Mouse (Mus musculus) stomach, embryonic 15.5 days (tissue): ENCODE measurements at regions not wholly inside any gene's neighbourhood (a gene's known extent, or its start where the extent isn't known, plus 50 kb on each side); places are given as distances from the start of the nearest gene placed in this dataset.

Source experiments
- ATAC-seq: fragments of 200-750 bp; cut with Nextera tagmentation; 2 replicates; pipeline ENCODE4 v1.8.0; 2017; ENCODE audit warnings: low read depth, moderate number of reproducible peaks, moderate TSS enrichment; ENCODE audit not compliant: insufficient read depth, low FRiP score
- H3K27ac ChIP-seq: fragments of 300-500 bp; sonication (generic); 2 replicates; pipeline ENCODE4 v1.5.1; 2015; ENCODE audit warnings: mild to moderate bottlenecking, inconsistent platforms
- H3K27me3 ChIP-seq: fragments of 300-500 bp; sonication (generic); replicated peaks from 2 replicates; pipeline ENCODE4 v1.6.1; 2015; ENCODE audit warnings: inconsistent platforms
- H3K36me3 ChIP-seq: fragments of 300-500 bp; sonication (generic); 2 replicates; pipeline ENCODE4 v1.6.1; 2015; ENCODE audit warnings: inconsistent platforms
- H3K4me1 ChIP-seq: fragments of 300-500 bp; sonication (generic); 2 replicates; pipeline ENCODE4 v1.6.1; 2015; ENCODE audit warnings: inconsistent platforms
- H3K4me2 ChIP-seq: fragments of 300-500 bp; sonication (generic); 2 replicates; pipeline ENCODE4 v1.6.1; 2015; ENCODE audit warnings: mild to moderate bottlenecking, inconsistent platforms
- H3K4me3 ChIP-seq: fragments of 300-500 bp; sonication (generic); replicated peaks from 2 replicates; pipeline ENCODE4 v1.5.1; 2015; ENCODE audit warnings: inconsistent platforms
- H3K9ac ChIP-seq: fragments of 300-500 bp; sonication (generic); 2 replicates; pipeline ENCODE4 v1.6.1; 2015; ENCODE audit warnings: inconsistent platforms
- H3K9me3 ChIP-seq: fragments of 300-500 bp; sonication (generic); 2 replicates; pipeline ENCODE4 v1.6.1; 2016; ENCODE audit warnings: inconsistent platforms
- WGBS: fragments of 180-500 bp; shearing (Covaris S2); methylation state at CpG from one replicate; pipeline ENCODE4 v1.1.7; 2015; 5-methylcytosine and 5-hydroxymethylcytosine counted together

- no peak overlapping the region for H3K27ac ChIP-seq
Measured at GRCm38 (mm10) chr7:71190161-71190711, 161.0 kb downstream of the Gm10295 start.

GRCm38 (mm10) chr7:71189757-71190156 is 161.5 kb downstream of the Gm10295 start:
- WGBS, result 77% methylated on average over 6 of the region's 6 CpGs
- Histone ChIP-seq H3K4me1 (no peaks in the 10 kb centered on the region; the same call in 1 of the 2 replicates), H3K27me3 (no peaks in the 10 kb centered on the region), H3K9ac (no peak overlapping the region), H3K9me3 (no peaks in the 10 kb centered on the region), H3K4me2 (no peak overlapping the region), H3K27ac (no peak overlapping the region), H3K36me3 (no peaks in the 10 kb centered on the region), H3K4me3 (no peak overlapping the region)
- ATAC-seq, result no peak

More at GRCm38 (mm10) chr7:71190161-71190711, 161.0 kb downstream of the Gm10295 start:
- no peaks in the 10 kb centered on the region; the same call in 1 of the 2 replicates for H3K4me1 ChIP-seq
- H3K27me3 ChIP-seq, result no peaks in the 10 kb centered on the region
- ATAC-seq, result no peak
- 81% methylated on average over 12 of the region's 12 CpGs for WGBS
- no peaks in the 10 kb centered on the region for H3K36me3 ChIP-seq
- H3K4me3 ChIP-seq, result no peak overlapping the region
- no peak overlapping the region for H3K4me2 ChIP-seq
- no peaks in the 10 kb centered on the region for H3K9me3 ChIP-seq
- no peak overlapping the region for H3K9ac ChIP-seq

DNA sequence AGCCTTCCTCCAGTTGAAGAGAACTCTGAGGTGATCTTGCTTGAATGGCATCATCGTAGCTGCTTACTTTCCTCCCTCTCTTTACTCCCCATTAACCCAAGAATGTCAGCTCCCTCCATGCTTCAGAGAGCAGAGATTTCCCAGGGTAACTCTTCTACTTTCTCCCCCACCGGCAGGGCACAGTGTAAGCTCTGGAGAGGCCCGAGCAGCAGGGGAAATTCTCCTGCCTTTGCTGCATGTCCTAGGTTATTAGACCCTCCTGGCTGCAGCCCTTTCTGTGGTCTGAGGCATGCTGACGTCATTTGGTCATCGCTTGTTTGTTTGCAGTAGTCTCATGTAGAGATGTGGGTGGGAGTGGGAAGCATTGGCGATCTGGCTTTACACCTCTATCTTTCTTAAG is 163.2 kb downstream of the Gm10295 start:
- WGBS, result 11% methylated on average over 6 of the region's 6 CpGs
- no peak overlapping the region for H3K27ac ChIP-seq
- no peak for ATAC-seq

DNA sequence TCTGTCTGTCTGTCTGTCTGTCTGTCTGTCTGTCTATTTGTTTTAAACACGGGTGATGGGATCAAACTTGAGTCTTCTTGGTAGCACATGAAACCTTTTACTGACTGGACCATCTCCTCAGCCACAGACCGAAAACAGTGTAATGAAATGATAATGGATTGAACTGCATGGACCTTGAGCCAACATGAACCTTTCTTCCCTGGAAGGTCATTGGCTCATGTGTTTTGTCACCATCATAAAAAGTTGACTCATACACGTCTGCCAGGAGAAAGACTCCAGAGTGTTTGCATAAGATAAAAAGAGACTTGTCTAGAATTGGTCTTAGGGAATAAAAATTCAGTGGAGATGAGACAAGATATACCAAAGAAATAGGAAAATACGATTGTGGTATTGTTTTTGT is 176.4 kb downstream of the Gm10295 start:
- no peak overlapping the region for H3K27ac ChIP-seq
- ATAC-seq, result no peak
- H3K9me3 ChIP-seq, result no peaks in the 10 kb centered on the region
- no peaks in the 10 kb centered on the region for H3K36me3 ChIP-seq
- H3K4me2 ChIP-seq, result no peak overlapping the region
- WGBS, result 69% methylated on average over 4 of the region's 4 CpGs
- H3K4me3 ChIP-seq, result no peak overlapping the region
- no peaks in the 10 kb centered on the region for H3K27me3 ChIP-seq
- no peaks in the 10 kb centered on the region for H3K4me1 ChIP-seq
- H3K9ac ChIP-seq, result no peak overlapping the region

More for the DNA sequence above, 163.2 kb downstream of the Gm10295 start:
- H3K9ac ChIP-seq, result no peak overlapping the region
- H3K27me3 ChIP-seq, result no peaks in the 10 kb centered on the region
- no peak overlapping the region for H3K4me3 ChIP-seq
- H3K36me3 ChIP-seq, result no peaks in the 10 kb centered on the region
- no peaks in the 10 kb centered on the region for H3K9me3 ChIP-seq
- H3K4me1 ChIP-seq, result no peaks in the 10 kb centered on the region; the same call in 1 of the 2 replicates
- H3K4me2 ChIP-seq, result peak overlapping the region; percentile 16; the same call in 1 of the 2 replicates

GRCm38 (mm10) chr7:71139068-71139467 is 212.2 kb downstream of the Gm10295 start:
- no peaks in the 10 kb centered on the region for H3K4me1 ChIP-seq
- no peaks in the 10 kb centered on the region for H3K36me3 ChIP-seq
- no peak overlapping the region for H3K4me2 ChIP-seq
- no peak overlapping the region for H3K9ac ChIP-seq
- no peak for ATAC-seq
- H3K9me3 ChIP-seq, result no peaks in the 10 kb centered on the region
- H3K27ac ChIP-seq, result no peak overlapping the region
- no peaks in the 10 kb centered on the region for H3K27me3 ChIP-seq
- WGBS, result 43% methylated on average over 5 of the region's 5 CpGs
- no peak overlapping the region for H3K4me3 ChIP-seq

GRCm38 (mm10) chr7:71129981-71130380 is 221.3 kb downstream of the Gm10295 start:
- ATAC-seq, result no peak
- H3K27me3 ChIP-seq, result no peaks in the 10 kb centered on the region
- H3K36me3 ChIP-seq, result no peaks in the 10 kb centered on the region
- no peak overlapping the region for H3K4me3 ChIP-seq
- H3K4me1 ChIP-seq, result no peaks in the 10 kb centered on the region
- WGBS, result 86% methylated on average over 1 of the region's 1 CpGs
- no peak overlapping the region for H3K4me2 ChIP-seq
- H3K9me3 ChIP-seq, result no peaks in the 10 kb centered on the region
- H3K27ac ChIP-seq, result no peak overlapping the region
- no peak overlapping the region for H3K9ac ChIP-seq

GRCm38 (mm10) chr7:71128928-71129327 is 222.4 kb downstream of the Gm10295 start:
- H3K4me2 ChIP-seq, result no peak overlapping the region
- no peaks in the 10 kb centered on the region for H3K27me3 ChIP-seq
- H3K4me1 ChIP-seq, result no peaks in the 10 kb centered on the region
- H3K9me3 ChIP-seq, result no peaks in the 10 kb centered on the region
- no peak overlapping the region for H3K27ac ChIP-seq
- ATAC-seq, result 0 out of 2 replicates have a peak, but pooled peaks have one; percentile 18
- no peak overlapping the region for H3K4me3 ChIP-seq
- no peaks in the 10 kb centered on the region for H3K36me3 ChIP-seq
- WGBS, result 53% methylated on average over 3 of the region's 3 CpGs
- no peak overlapping the region for H3K9ac ChIP-seq

DNA sequence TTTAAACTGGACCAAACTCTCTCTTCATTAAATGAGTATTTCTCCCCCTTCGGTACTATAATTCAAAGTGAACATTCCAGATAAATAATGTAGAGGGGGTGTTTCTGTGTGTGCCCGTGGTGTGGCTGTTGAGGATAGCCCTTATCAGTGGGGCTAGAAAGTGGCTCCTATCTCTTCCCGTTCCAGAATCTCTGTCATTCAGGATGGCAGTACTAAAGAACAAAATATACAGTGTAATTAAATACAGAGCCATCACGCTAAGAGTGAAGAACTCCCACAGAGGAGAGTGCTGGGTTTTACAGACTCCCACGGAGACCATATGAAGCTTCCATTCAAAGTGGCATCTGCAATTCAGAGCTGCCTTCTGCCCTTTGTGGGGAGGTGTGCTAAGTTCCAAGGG is 229.8 kb downstream of the Gm10295 start:
- no peak overlapping the region for H3K4me3 ChIP-seq
- no peaks in the 10 kb centered on the region for H3K36me3 ChIP-seq
- ATAC-seq, result no peak
- WGBS, result 52% methylated on average over 5 of the region's 5 CpGs
- H3K9ac ChIP-seq, result no peak overlapping the region
- H3K27me3 ChIP-seq, result no peaks in the 10 kb centered on the region
- H3K9me3 ChIP-seq, result no peaks in the 10 kb centered on the region
- no peak overlapping the region for H3K4me2 ChIP-seq
- H3K27ac ChIP-seq, result no peak overlapping the region
- H3K4me1 ChIP-seq, result no peaks in the 10 kb centered on the region

GRCm38 (mm10) chr7:71120975-71121374 is 230.3 kb downstream of the Gm10295 start:
- no peaks in the 10 kb centered on the region for H3K4me1 ChIP-seq
- WGBS, result 72% methylated on average over 4 of the region's 4 CpGs
- no peaks in the 10 kb centered on the region for H3K9me3 ChIP-seq
- H3K9ac ChIP-seq, result no peak overlapping the region
- no peak for ATAC-seq
- no peak overlapping the region for H3K27ac ChIP-seq
- no peaks in the 10 kb centered on the region for H3K27me3 ChIP-seq
- no peaks in the 10 kb centered on the region for H3K36me3 ChIP-seq
- no peak overlapping the region for H3K4me2 ChIP-seq
- H3K4me3 ChIP-seq, result no peak overlapping the region

GRCm38 (mm10) chr7:71119987-71120386 is 231.3 kb downstream of the Gm10295 start:
- Histone ChIP-seq H3K9me3 (no peaks in the 10 kb centered on the region), H3K9ac (no peak overlapping the region), H3K27me3 (no peaks in the 10 kb centered on the region), H3K4me3 (no peak overlapping the region), H3K4me1 (no peaks in the 10 kb centered on the region), H3K36me3 (no peaks in the 10 kb centered on the region), H3K4me2 (no peak overlapping the region), H3K27ac (no peak overlapping the region)
- no peak for ATAC-seq
- WGBS, result 44% methylated on average over 6 of the region's 6 CpGs

DNA sequence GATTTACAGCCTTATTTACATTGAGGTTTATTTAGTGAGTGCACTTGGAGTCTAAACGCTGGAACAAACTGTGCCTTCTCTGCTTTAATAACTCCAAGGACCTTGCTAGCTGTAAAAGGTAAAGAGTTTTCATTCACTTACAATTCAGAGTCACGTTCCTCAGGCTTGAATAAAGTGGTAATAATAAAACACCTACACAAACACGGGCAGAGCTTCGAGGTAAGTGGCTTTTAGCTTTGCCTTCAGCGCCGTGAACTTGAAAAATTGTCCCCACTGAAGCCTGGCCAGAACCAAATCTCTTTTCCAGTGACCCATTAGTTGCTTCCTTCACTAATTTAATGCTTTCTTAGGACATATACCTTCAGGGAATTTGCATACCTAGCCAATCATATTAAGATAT is 244.2 kb downstream of the Gm10295 start:
- Histone ChIP-seq H3K27ac (no peak overlapping the region), H3K36me3 (no peaks in the 10 kb centered on the region), H3K4me1 (no peaks in the 10 kb centered on the region), H3K4me2 (no peak overlapping the region), H3K9me3 (no peaks in the 10 kb centered on the region), H3K27me3 (no peaks in the 10 kb centered on the region), H3K9ac (no peak overlapping the region), H3K4me3 (no peak overlapping the region)
- WGBS, result 83% methylated on average over 6 of the region's 6 CpGs
- ATAC-seq, result no peak

GRCm38 (mm10) chr7:71100266-71100665 is 251.0 kb downstream of the Gm10295 start:
- ATAC-seq, result no peak
- Histone ChIP-seq H3K9ac (no peak overlapping the region), H3K27me3 (no peaks in the 10 kb centered on the region), H3K9me3 (no peaks in the 10 kb centered on the region), H3K4me1 (no peaks in the 10 kb centered on the region), H3K4me3 (no peak overlapping the region), H3K27ac (no peak overlapping the region), H3K36me3 (no peaks in the 10 kb centered on the region), H3K4me2 (no peak overlapping the region)
- 71% methylated on average over 2 of the region's 2 CpGs for WGBS

DNA sequence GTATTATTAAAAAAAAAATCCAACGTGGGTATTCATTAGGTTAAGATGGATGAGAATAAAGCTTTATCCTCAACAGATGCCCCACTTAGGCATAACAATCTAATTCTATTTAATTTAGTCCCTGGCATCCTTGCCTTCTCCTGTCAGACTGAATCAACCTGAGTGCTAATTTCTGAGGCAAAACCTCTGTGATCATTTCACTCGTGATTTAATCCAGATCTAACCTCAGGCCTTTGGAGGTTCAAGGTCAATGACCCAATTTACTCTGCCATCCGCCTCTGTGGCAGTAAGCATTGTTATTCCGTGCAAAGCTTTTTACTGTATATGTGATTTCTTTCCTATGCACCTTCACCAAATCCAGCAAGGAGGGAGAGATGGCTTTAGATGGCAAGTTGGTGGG is 253.0 kb downstream of the Gm10295 start:
- Histone ChIP-seq H3K27ac (no peak overlapping the region), H3K27me3 (no peaks in the 10 kb centered on the region), H3K36me3 (no peaks in the 10 kb centered on the region), H3K9ac (no peak overlapping the region), H3K4me1 (no peaks in the 10 kb centered on the region), H3K4me3 (no peak overlapping the region), H3K4me2 (no peak overlapping the region), H3K9me3 (no peaks in the 10 kb centered on the region)
- 51% methylated on average over 4 of the region's 4 CpGs for WGBS
- no peak for ATAC-seq
